Mouse (Mus musculus): Measurements from ENCODE around the gene Cul7.

GRCm38 (mm10) chr17:46704887-46705835, 55.0 kb downstream of the Cul7 start, which contains the start of gene Ppp2r5d:
- TF ChIP-seq CTCF (IDR thresholded peaks at IDR 0.05; ENCODE audit: low read depth) (no peak), EP300 (IDR thresholded peaks at IDR 0.05; ENCODE audit: low read depth) (no peak)

Measured in heart, postnatal 0 days (tissue).